Mouse (Mus musculus) regulatory T cell (primary cell): ENCODE measurements around the gene Slc11a1.

ENCODE experiments used
- in situ Hi-C: fragments of 300-600 bp; cut with MboI, MseI; formaldehyde crosslinking; loops from one replicate; pipeline ENCODE4 v1.15.1; 2025; ENCODE audit warnings: high pct_unique_total_duplicates

Slc11a1 gene

GRCm38 (mm10) chr1:74352532-74353096, 22.4 kb upstream of the Slc11a1 start:
- in situ Hi-C loops = no loop called here

- in situ Hi-C loops = no loop called here
Observed at GRCm38 (mm10) chr1:74353453-74354229, 21.4 kb upstream of the Slc11a1 start.

- in situ Hi-C loops = no loop called here
Observed at GRCm38 (mm10) chr1:74357531-74357930, 17.5 kb upstream of the Slc11a1 start.

GRCm38 (mm10) chr1:74359952-74360517, 15.0 kb upstream of the Slc11a1 start:
- in situ Hi-C loops = no loop called here

- in situ Hi-C loops = no loop called here
Observed at GRCm38 (mm10) chr1:74361812-74362211, 13.2 kb upstream of the Slc11a1 start, which contains the start of gene Catip. Catip (plus strand) TSS chr1:74362108.

GRCm38 (mm10) chr1:74362325-74363229, 12.4 kb upstream of the Slc11a1 start:
- in situ Hi-C loops = no loop called here

GRCm38 (mm10) chr1:74363437-74363836, 11.6 kb upstream of the Slc11a1 start:
- in situ Hi-C loops = no loop called here

- in situ Hi-C loops = no loop called here
Observed at GRCm38 (mm10) chr1:74364270-74364669, 10.7 kb upstream of the Slc11a1 start.

- in situ Hi-C loops = no loop called here
Observed at GRCm38 (mm10) chr1:74367886-74368645, 6.9 kb upstream of the Slc11a1 start.

GRCm38 (mm10) chr1:74370040-74370439, 5.0 kb upstream of the Slc11a1 start:
- in situ Hi-C loops = no loop called here

- in situ Hi-C loops = no loop called here
Observed at GRCm38 (mm10) chr1:74373372-74373771, 1.6 kb upstream of the Slc11a1 start.

GRCm38 (mm10) chr1:74375561-74375960, 566 bp downstream of the Slc11a1 start:
- in situ Hi-C loops = loop anchor here (25.0 kb wide), 2 partner anchors 438 to 762 kb away; partner anchors contain the start of genes Cnppd1, Nhej1, Retreg2 and Slc23a3

GRCm38 (mm10) chr1:74376396-74376795, 1.4 kb downstream of the Slc11a1 start:
- in situ Hi-C loops = loop anchor here (25.0 kb wide), 2 partner anchors 439 to 761 kb away; partner anchors contain the start of genes Cnppd1, Nhej1, Retreg2 and Slc23a3

- in situ Hi-C loops = loop anchor here (25.0 kb wide), 2 partner anchors 442 to 758 kb away; partner anchors contain the start of genes Cnppd1, Nhej1, Retreg2 and Slc23a3
Observed at GRCm38 (mm10) chr1:74379058-74379504, 4.1 kb downstream of the Slc11a1 start.

GRCm38 (mm10) chr1:74380484-74380883, 5.5 kb downstream of the Slc11a1 start:
- in situ Hi-C loops = loop anchor here (5.0 to 25.0 kb wide), 3 partner anchors 73 to 757 kb away; partner anchors contain the start of genes Cnppd1, Nhej1, Retreg2 and Slc23a3

- in situ Hi-C loops = loop anchor here (5.0 to 25.0 kb wide), 3 partner anchors 74 to 756 kb away; partner anchors contain the start of genes Cnppd1, Nhej1, Retreg2 and Slc23a3
Observed at GRCm38 (mm10) chr1:74381588-74382021, 6.6 kb downstream of the Slc11a1 start.

- in situ Hi-C loops = loop anchor here (5.0 to 25.0 kb wide), 3 partner anchors 76 to 754 kb away; partner anchors contain the start of genes Cnppd1, Nhej1, Retreg2 and Slc23a3
Observed at GRCm38 (mm10) chr1:74383385-74383784, 8.4 kb downstream of the Slc11a1 start.

GRCm38 (mm10) chr1:74384525-74384924, 9.5 kb downstream of the Slc11a1 start:
- in situ Hi-C loops = loop anchor here (5.0 to 25.0 kb wide), 3 partner anchors 77 to 753 kb away; partner anchors contain the start of genes Cnppd1, Nhej1, Retreg2 and Slc23a3

- in situ Hi-C loops = loop anchor here (25.0 kb wide), 2 partner anchors 448 to 752 kb away; partner anchors contain the start of genes Cnppd1, Nhej1, Retreg2 and Slc23a3
Observed at GRCm38 (mm10) chr1:74385064-74385463, 10.1 kb downstream of the Slc11a1 start.

- in situ Hi-C loops = loop anchor here (25.0 kb wide), 2 partner anchors 448 to 752 kb away; partner anchors contain the start of genes Cnppd1, Nhej1, Retreg2 and Slc23a3
Observed at GRCm38 (mm10) chr1:74385531-74385930, 10.5 kb downstream of the Slc11a1 start.
